Mouse (Mus musculus): ENCODE measurements around the gene Ctsk. TPM values are rescaled to one million over a fixed set of nuclear protein-coding genes. Genes with fewer than 3 reads are reported as not detected.

Gene Ctsk
- polyA plus RNA-seq, 1 experiment from 2014 or later: 23.9 TPM

DNA sequence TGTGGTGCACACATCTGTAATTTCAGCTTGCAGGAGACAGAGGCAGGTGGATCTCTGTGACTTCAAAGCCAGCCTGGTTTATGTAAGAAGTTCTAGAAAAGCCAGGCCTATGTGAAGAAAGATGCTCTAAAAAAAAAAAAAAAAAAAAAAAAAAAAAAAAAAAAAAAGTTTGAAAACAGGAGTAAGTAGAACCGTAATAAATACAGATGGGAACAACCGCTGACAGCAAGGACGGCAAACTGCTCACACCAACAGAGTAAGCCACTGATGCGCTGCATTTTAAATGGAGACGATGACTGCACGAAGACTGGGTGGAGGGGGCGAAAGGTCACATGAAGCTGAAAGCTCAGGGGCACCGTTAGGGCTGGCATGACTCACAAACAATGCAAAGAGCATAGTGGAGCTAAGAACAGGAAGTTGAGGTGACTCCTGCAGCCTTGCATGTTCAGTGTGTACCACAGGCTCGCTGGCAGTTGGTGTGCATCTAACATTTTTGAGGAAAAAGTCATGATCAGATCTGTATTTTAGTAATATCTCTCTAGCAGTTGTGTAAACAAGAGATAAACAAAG is 12.6 kb downstream of the Ctsk start:
- 72% methylated on average over 9 of the region's 9 CpGs for WGBS
- no peak overlapping the region for H3K27ac ChIP-seq (replicated peaks in 1 of 2; ENCODE audit: control insufficient read depth in 1 of 2, insufficient read depth in 1 of 2, low read depth in 2 of 2, low read length in 2 of 2)
- no peak overlapping the region for H3K4me2 ChIP-seq (ENCODE audit: low read length)
- H3K36me3 ChIP-seq (ENCODE audit: control insufficient read depth, insufficient read depth, low read length): peaks cover 7% of the 10 kb centered on the region; the same call in 1 of the 2 replicates
- no peak overlapping the region for H3K9ac ChIP-seq (ENCODE audit: low read length)
- no peak for ATAC-seq (ENCODE audit: insufficient number of reproducible peaks, insufficient read depth, low FRiP score, low read depth)
- no peak overlapping the region for H3K4me3 ChIP-seq (ENCODE audit: control insufficient read depth in 1 of 2, insufficient read depth in 1 of 2, low read depth in 1 of 2, low read length in 2 of 2)
- no peaks in the 10 kb centered on the region for H3K27me3 ChIP-seq (ENCODE audit: control insufficient read depth, insufficient read depth, low read length)
- H3K9me3 ChIP-seq (ENCODE audit: control insufficient read depth, low read length): no peaks in the 10 kb centered on the region
- no peaks in the 10 kb centered on the region for H3K4me1 ChIP-seq (ENCODE audit: control insufficient read depth in 2 of 2, insufficient read depth in 2 of 2, low read length in 2 of 2)

DNA sequence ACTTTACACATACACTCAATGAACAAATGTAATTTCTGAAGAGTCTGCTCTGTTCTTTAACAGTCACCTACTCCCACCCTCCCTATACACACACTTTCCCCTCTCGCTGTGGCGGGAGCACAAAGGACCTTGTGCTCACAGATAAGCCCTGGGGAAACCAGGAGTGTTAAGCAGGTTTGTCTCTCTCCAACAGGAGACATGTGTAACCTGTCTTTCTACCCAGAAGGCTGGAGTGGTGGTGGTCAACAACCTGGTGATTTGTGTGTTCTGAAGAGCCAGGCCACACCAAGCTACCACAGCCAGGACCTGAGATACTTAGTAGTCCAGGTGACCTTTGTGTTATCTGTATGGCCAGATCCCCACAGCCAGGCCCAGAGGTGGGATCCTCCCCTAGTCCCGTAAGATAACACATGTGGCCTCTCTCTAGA is 17.6 kb downstream of the Ctsk start:
- no peak overlapping the region for H3K27ac ChIP-seq (replicated peaks in 1 of 2; ENCODE audit: control insufficient read depth in 1 of 2, insufficient read depth in 1 of 2, low read depth in 2 of 2, low read length in 2 of 2)
- 71% methylated on average over 3 of the region's 3 CpGs for WGBS

GRCm38 (mm10) chr3:95517493-95517898 is 18.4 kb downstream of the Ctsk start:
- H3K27ac ChIP-seq (replicated peaks in 1 of 2; ENCODE audit: control insufficient read depth in 1 of 2, insufficient read depth in 1 of 2, low read depth in 2 of 2, low read length in 2 of 2): no peak overlapping the region
- no peak overlapping the region for H3K9ac ChIP-seq (ENCODE audit: low read length)
- no peaks in the 10 kb centered on the region for H3K9me3 ChIP-seq (ENCODE audit: control insufficient read depth, low read length)
- WGBS: 16% methylated on average over 10 of the region's 10 CpGs
- H3K4me1 ChIP-seq (ENCODE audit: control insufficient read depth in 2 of 2, insufficient read depth in 2 of 2, low read length in 2 of 2): peaks cover 4 to 5% of the 10 kb centered on the region in 2 experiments; a peak in 2 of 4 replicates
- H3K4me2 ChIP-seq (ENCODE audit: low read length): 0 out of 2 replicates have a peak overlapping the region, but pooled peaks have one; percentile 9
- no peaks in the 10 kb centered on the region for H3K36me3 ChIP-seq (ENCODE audit: control insufficient read depth, insufficient read depth, low read length)
- peak; percentile 47; the same call in 1 of the 2 replicates for ATAC-seq (ENCODE audit: insufficient number of reproducible peaks, insufficient read depth, low FRiP score, low read depth)
- H3K4me3 ChIP-seq (ENCODE audit: control insufficient read depth in 1 of 2, insufficient read depth in 1 of 2, low read depth in 1 of 2, low read length in 2 of 2): no peak overlapping the region
- no peaks in the 10 kb centered on the region for H3K27me3 ChIP-seq (ENCODE audit: control insufficient read depth, insufficient read depth, low read length)

More for the DNA sequence above, 17.6 kb downstream of the Ctsk start:
- Histone ChIP-seq H3K9me3 (ENCODE audit: control insufficient read depth, low read length) (no peaks in the 10 kb centered on the region), H3K27me3 (ENCODE audit: control insufficient read depth, insufficient read depth, low read length) (no peaks in the 10 kb centered on the region), H3K4me1 (ENCODE audit: control insufficient read depth in 2 of 2, insufficient read depth in 2 of 2, low read length in 2 of 2) (peaks cover 4 to 5% of the 10 kb centered on the region in 2 experiments; a peak in 2 of 4 replicates), H3K4me2 (ENCODE audit: low read length) (no peak overlapping the region), H3K9ac (ENCODE audit: low read length) (peak overlapping the region; percentile 34; the same call in 1 of the 2 replicates), H3K4me3 (ENCODE audit: control insufficient read depth in 1 of 2, insufficient read depth in 1 of 2, low read depth in 1 of 2, low read length in 2 of 2) (no peak overlapping the region), H3K36me3 (ENCODE audit: control insufficient read depth, insufficient read depth, low read length) (no peaks in the 10 kb centered on the region)
- ATAC-seq (ENCODE audit: insufficient number of reproducible peaks, insufficient read depth, low FRiP score, low read depth): no peak

DNA sequence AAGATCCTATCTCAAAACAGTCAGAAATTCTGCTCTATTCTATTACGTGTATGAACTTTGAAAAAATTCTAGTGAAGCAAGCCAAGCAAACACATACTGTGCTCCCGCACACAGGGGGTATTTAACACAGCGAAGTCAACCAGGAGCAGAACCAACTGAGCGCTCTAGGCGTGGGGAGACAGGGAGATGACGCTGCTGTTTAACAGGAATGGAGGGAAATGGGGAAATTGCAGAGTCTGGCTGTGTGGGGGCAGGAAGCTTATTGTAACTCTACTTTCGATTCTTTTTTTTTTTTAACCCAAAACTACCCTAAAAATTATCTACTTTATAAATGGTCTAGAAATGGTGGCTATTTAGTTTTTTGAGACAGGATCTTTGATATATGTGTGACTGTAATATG is 19.8 kb downstream of the Ctsk start:
- Histone ChIP-seq H3K4me2 (ENCODE audit: low read length) (no peak overlapping the region), H3K9ac (ENCODE audit: low read length) (no peak overlapping the region), H3K27me3 (ENCODE audit: control insufficient read depth, insufficient read depth, low read length) (no peaks in the 10 kb centered on the region), H3K4me3 (ENCODE audit: control insufficient read depth in 1 of 2, insufficient read depth in 1 of 2, low read depth in 1 of 2, low read length in 2 of 2) (no peak overlapping the region), H3K4me1 (ENCODE audit: control insufficient read depth in 2 of 2, insufficient read depth in 2 of 2, low read length in 2 of 2) (peaks cover 4 to 9% of the 10 kb centered on the region in 2 experiments; a peak in 2 of 4 replicates), H3K27ac (replicated peaks in 1 of 2; ENCODE audit: control insufficient read depth in 1 of 2, insufficient read depth in 1 of 2, low read depth in 2 of 2, low read length in 2 of 2) (no peak overlapping the region), H3K36me3 (ENCODE audit: control insufficient read depth, insufficient read depth, low read length) (no peaks in the 10 kb centered on the region), H3K9me3 (ENCODE audit: control insufficient read depth, low read length) (no peaks in the 10 kb centered on the region)
- 73% methylated on average over 7 of the region's 7 CpGs for WGBS
- no peak for ATAC-seq (ENCODE audit: insufficient number of reproducible peaks, insufficient read depth, low FRiP score, low read depth)

- no peak overlapping the region for H3K27ac ChIP-seq (replicated peaks in 1 of 2; ENCODE audit: control insufficient read depth in 1 of 2, insufficient read depth in 1 of 2, low read depth in 2 of 2, low read length in 2 of 2)
- H3K4me3 ChIP-seq (ENCODE audit: control insufficient read depth in 1 of 2, insufficient read depth in 1 of 2, low read depth in 1 of 2, low read length in 2 of 2): no peak overlapping the region
- no peaks in the 10 kb centered on the region for H3K9me3 ChIP-seq (ENCODE audit: control insufficient read depth, low read length)
- no peak overlapping the region for H3K9ac ChIP-seq (ENCODE audit: low read length)
- H3K36me3 ChIP-seq (ENCODE audit: control insufficient read depth, insufficient read depth, low read length): no peaks in the 10 kb centered on the region
- no peak for ATAC-seq (ENCODE audit: insufficient number of reproducible peaks, insufficient read depth, low FRiP score, low read depth)
- peaks cover 4 to 9% of the 10 kb centered on the region in 2 experiments; a peak in 2 of 4 replicates for H3K4me1 ChIP-seq (ENCODE audit: control insufficient read depth in 2 of 2, insufficient read depth in 2 of 2, low read length in 2 of 2)
- no peaks in the 10 kb centered on the region for H3K27me3 ChIP-seq (ENCODE audit: control insufficient read depth, insufficient read depth, low read length)
- H3K4me2 ChIP-seq (ENCODE audit: low read length): no peak overlapping the region
- WGBS: 71% methylated on average over 2 of the region's 2 CpGs
Measured at GRCm38 (mm10) chr3:95519315-95519714, 20.3 kb downstream of the Ctsk start.

DNA sequence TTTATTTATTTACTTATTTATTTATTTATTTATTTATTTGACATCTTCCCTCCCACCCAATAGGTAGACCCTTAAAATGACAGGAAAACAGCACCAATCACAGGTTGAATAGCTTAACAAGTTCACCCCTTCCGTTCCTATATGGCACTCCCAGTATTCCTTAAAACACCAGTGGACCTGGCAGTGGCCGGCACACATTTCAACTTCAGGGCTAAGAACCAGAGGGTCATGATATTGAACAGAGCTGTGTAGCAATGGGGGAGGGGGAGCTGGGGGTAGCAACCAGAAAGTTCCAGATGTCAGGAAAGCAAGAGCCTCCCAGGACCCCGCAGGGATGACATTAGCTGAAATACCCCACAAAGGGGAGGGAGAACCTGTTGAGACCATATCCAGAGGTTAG is 21.0 kb downstream of the Ctsk start:
- Histone ChIP-seq H3K27me3 (ENCODE audit: control insufficient read depth, insufficient read depth, low read length) (no peaks in the 10 kb centered on the region), H3K4me1 (ENCODE audit: control insufficient read depth in 2 of 2, insufficient read depth in 2 of 2, low read length in 2 of 2) (peaks cover 4 to 9% of the 10 kb centered on the region in 2 experiments; a peak in 2 of 4 replicates), H3K27ac (replicated peaks in 1 of 2; ENCODE audit: control insufficient read depth in 1 of 2, insufficient read depth in 1 of 2, low read depth in 2 of 2, low read length in 2 of 2) (no peak overlapping the region), H3K9me3 (ENCODE audit: control insufficient read depth, low read length) (no peaks in the 10 kb centered on the region), H3K4me2 (ENCODE audit: low read length) (no peak overlapping the region), H3K9ac (ENCODE audit: low read length) (no peak overlapping the region), H3K36me3 (ENCODE audit: control insufficient read depth, insufficient read depth, low read length) (no peaks in the 10 kb centered on the region), H3K4me3 (ENCODE audit: control insufficient read depth in 1 of 2, insufficient read depth in 1 of 2, low read depth in 1 of 2, low read length in 2 of 2) (no peak overlapping the region)
- no peak for ATAC-seq (ENCODE audit: insufficient number of reproducible peaks, insufficient read depth, low FRiP score, low read depth)
- WGBS: 81% methylated on average over 3 of the region's 3 CpGs

DNA sequence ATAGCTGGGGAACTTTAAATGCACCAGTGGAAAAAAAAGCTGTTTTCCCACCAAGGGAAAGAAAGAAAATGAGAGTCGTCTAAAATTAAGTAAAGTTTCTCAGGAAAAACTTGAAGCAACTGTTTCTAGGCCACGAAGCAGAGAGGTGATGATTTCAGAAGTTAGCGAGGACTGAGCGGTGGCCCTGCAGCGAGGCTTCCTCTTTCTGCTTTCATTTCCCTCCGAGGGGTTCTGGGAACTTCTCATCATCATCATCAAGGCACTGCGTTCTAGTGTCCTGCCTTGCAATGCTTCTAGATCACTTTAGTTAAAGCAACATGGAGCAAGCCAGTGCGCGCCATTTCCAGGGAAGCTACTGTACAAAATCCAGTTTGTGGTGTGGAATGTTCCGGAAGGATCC is 22.1 kb downstream of the Ctsk start:
- Histone ChIP-seq H3K4me1 (ENCODE audit: control insufficient read depth in 2 of 2, insufficient read depth in 2 of 2, low read length in 2 of 2) (peaks cover 4 to 9% of the 10 kb centered on the region in 2 experiments; a peak in 2 of 4 replicates), H3K27ac (replicated peaks in 1 of 2; ENCODE audit: control insufficient read depth in 1 of 2, insufficient read depth in 1 of 2, low read depth in 2 of 2, low read length in 2 of 2) (no peak overlapping the region)
- WGBS: 88% methylated on average over 10 of the region's 10 CpGs

GRCm38 (mm10) chr3:95523662-95524061 is 24.6 kb downstream of the Ctsk start:
- Histone ChIP-seq H3K9me3 (ENCODE audit: control insufficient read depth, low read length) (no peaks in the 10 kb centered on the region), H3K36me3 (ENCODE audit: control insufficient read depth, insufficient read depth, low read length) (no peaks in the 10 kb centered on the region), H3K27me3 (ENCODE audit: control insufficient read depth, insufficient read depth, low read length) (no peaks in the 10 kb centered on the region), H3K27ac (replicated peaks in 1 of 2; ENCODE audit: control insufficient read depth in 1 of 2, insufficient read depth in 1 of 2, low read depth in 2 of 2, low read length in 2 of 2) (peak overlapping the region in 1 of 2 experiments; percentile 41; a peak in 1 of 4 replicates), H3K9ac (ENCODE audit: low read length) (no peak overlapping the region), H3K4me1 (ENCODE audit: control insufficient read depth in 2 of 2, insufficient read depth in 2 of 2, low read length in 2 of 2) (peaks cover 0 to 6% of the 10 kb centered on the region in 2 experiments; a peak in 1 of 4 replicates), H3K4me2 (ENCODE audit: low read length) (no peak overlapping the region), H3K4me3 (ENCODE audit: control insufficient read depth in 1 of 2, insufficient read depth in 1 of 2, low read depth in 1 of 2, low read length in 2 of 2) (no peak overlapping the region)
- no peak for ATAC-seq (ENCODE audit: insufficient number of reproducible peaks, insufficient read depth, low FRiP score, low read depth)
- WGBS: 44% methylated on average over 3 of the region's 3 CpGs

More for the DNA sequence above, 22.1 kb downstream of the Ctsk start:
- Histone ChIP-seq H3K9me3 (ENCODE audit: control insufficient read depth, low read length) (no peaks in the 10 kb centered on the region), H3K36me3 (ENCODE audit: control insufficient read depth, insufficient read depth, low read length) (no peaks in the 10 kb centered on the region), H3K4me3 (ENCODE audit: control insufficient read depth in 1 of 2, insufficient read depth in 1 of 2, low read depth in 1 of 2, low read length in 2 of 2) (no peak overlapping the region), H3K9ac (ENCODE audit: low read length) (no peak overlapping the region), H3K4me2 (ENCODE audit: low read length) (no peak overlapping the region), H3K27me3 (ENCODE audit: control insufficient read depth, insufficient read depth, low read length) (no peaks in the 10 kb centered on the region)
- ATAC-seq (ENCODE audit: insufficient number of reproducible peaks, insufficient read depth, low FRiP score, low read depth): no peak
